Mouse (Mus musculus) liver, embryonic 14.5 days (tissue): ENCODE measurements around the gene Nid2.

Source experiments
- CTCF ChIP-seq: IDR thresholded peaks from 2 replicates; pipeline ENCODE4 v1.5.1; 2016; ENCODE audit warnings: antibody characterized with exemption, low read depth, control low read depth
- EP300 ChIP-seq: IDR thresholded peaks from 2 replicates; pipeline ENCODE4 v1.6.1; 2016; ENCODE audit warnings: antibody characterized with exemption, low read depth

GRCm38 (mm10) chr14:19705649-19706048, 45.4 kb upstream of the Nid2 start:
- TF ChIP-seq CTCF (peak; percentile 87), EP300 (no peak)
